In the genomic region with DNA sequence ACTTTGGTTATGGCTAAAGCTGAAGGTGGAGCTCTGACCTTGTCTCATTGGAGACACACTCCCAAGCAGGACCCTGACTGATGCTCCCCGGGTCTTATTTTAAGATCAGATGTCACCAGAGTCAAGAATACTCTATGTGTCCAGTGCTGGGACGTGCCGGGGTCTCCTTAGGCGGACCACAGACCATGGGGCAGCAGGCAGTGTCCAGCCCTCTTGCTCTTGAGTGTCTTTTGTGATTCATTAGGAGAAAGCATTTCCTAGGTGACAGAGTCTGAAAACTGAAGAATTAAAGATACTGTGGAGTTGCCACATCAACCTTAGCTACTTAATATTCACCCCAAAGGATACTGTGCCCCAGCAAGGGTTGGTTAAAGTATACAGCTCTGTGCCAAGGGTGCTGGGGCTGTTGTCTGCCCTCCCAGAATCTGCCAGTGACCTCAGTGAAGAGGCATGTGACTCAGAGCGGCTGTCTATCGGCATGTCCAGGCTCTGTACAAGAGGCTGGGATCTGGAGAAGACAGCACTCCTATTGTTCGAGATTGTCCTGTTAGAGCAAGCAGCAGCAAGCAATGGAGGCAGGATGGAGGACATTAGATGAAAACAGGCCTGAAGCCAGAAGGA, we compare ENCODE assay signal across 21 mouse cellular contexts. TPM values are rescaled to one million over a fixed set of nuclear protein-coding genes. Genes with fewer than 3 reads are reported as not detected.
DNase-seq lines count a peak whose midpoint lies in the region; ATAC-seq and TF ChIP-seq lines count a peak whose summit lies in the region.
"Had no signal": no experiment of that assay in that cellular context is flagged by ENCODE, and none has a peak within 500 bp of the region (broad histone marks: within the 10 kb centered on the region; RNA-seq: fewer than 3 reads in every experiment).

No protein-coding gene starts in this region.

- no peaks in the 10 kb centered on the region for H3K9me3 ChIP-seq in forebrain, postnatal 0 days (ENCODE audit: low read length)
- no peaks in the 10 kb centered on the region for H3K9me3 ChIP-seq in forebrain, embryonic 13.5 days (replicated peaks)
- no peaks in the 10 kb centered on the region for H3K9me3 ChIP-seq in hindbrain, embryonic 15.5 days
- no peaks in the 10 kb centered on the region for H3K9me3 ChIP-seq in hindbrain, embryonic 11.5 days (ENCODE audit: control insufficient read depth, low read length)
- H3K9me3 ChIP-seq: embryonic facial prominence, embryonic 10.5 days; lung, embryonic 15.5 days had no signal

- DNase-seq in forebrain, postnatal 0 days = no peak
- DNase-seq in hindbrain, embryonic 11.5 days (ENCODE audit: low spot score) = no peak
- DNase-seq in 3134 (ENCODE audit: extremely low read depth, insufficient read length, low spot score) = peak; percentile 48
- peak; percentile 31 for DNase-seq in brain, adult 2 months (ENCODE audit: low read depth, low spot score)
- DNase-seq in left cerebral cortex, adult 18-20 months (ENCODE audit: low spot score in 2 of 2) = no peak
- DNase-seq in spleen, postnatal 4 days (ENCODE audit: low spot score in 2 of 2) = no peak
- DNase-seq: adrenal gland, postnatal 14 days; B cell, adult 2 months; cerebellum, postnatal 25 days; gastrocnemius, postnatal 14 days; kidney, adult 2 months; kidney, postnatal 36 days; left cerebral cortex, postnatal 4 days; right cerebral cortex, postnatal 14 days had no signal

- no peak for TF ChIP-seq CTCF in forebrain, postnatal 0 days (IDR thresholded peaks at IDR 0.05; ENCODE audit: low read depth)

- H3K36me3 ChIP-seq in forebrain, postnatal 0 days (ENCODE audit: insufficient read depth) = no peaks in the 10 kb centered on the region
- no peaks in the 10 kb centered on the region for H3K36me3 ChIP-seq in forebrain, embryonic 13.5 days (ENCODE audit: poor library complexity, severe bottlenecking)
- no peaks in the 10 kb centered on the region for H3K36me3 ChIP-seq in hindbrain, embryonic 15.5 days
- H3K36me3 ChIP-seq in hindbrain, embryonic 11.5 days (ENCODE audit: control insufficient read depth, insufficient read depth, low read length) = no peaks in the 10 kb centered on the region
- H3K36me3 ChIP-seq: embryonic facial prominence, embryonic 10.5 days; lung, embryonic 15.5 days had no signal

- H3K4me1 ChIP-seq in forebrain, postnatal 0 days (ENCODE audit: insufficient read depth) = no peaks in the 10 kb centered on the region
- H3K4me1 ChIP-seq in forebrain, embryonic 13.5 days = no peaks in the 10 kb centered on the region
- H3K4me1 ChIP-seq in hindbrain, embryonic 15.5 days (replicated peaks) = no peaks in the 10 kb centered on the region
- no peaks in the 10 kb centered on the region for H3K4me1 ChIP-seq in hindbrain, embryonic 11.5 days (replicated peaks; ENCODE audit: control insufficient read depth, insufficient read depth, low read length)
- H3K4me1 ChIP-seq: lung, embryonic 15.5 days had no signal

- H3K4me3 ChIP-seq in forebrain, postnatal 0 days (ENCODE audit: low read depth, low read length) = no peak overlapping the region
- no peak overlapping the region for H3K4me3 ChIP-seq in forebrain, embryonic 13.5 days
- H3K4me3 ChIP-seq in hindbrain, embryonic 15.5 days = no peak overlapping the region
- H3K4me3 ChIP-seq in hindbrain, embryonic 11.5 days (ENCODE audit: low read depth, low read length) = no peak overlapping the region
- H3K4me3 ChIP-seq: embryonic facial prominence, embryonic 10.5 days; erythroblast, embryonic 14.5 days; lung, embryonic 15.5 days had no signal

- H3K27ac ChIP-seq in forebrain, postnatal 0 days (ENCODE audit: low read depth, low read length) = no peak overlapping the region
- H3K27ac ChIP-seq in forebrain, embryonic 13.5 days = no peak overlapping the region
- no peak overlapping the region for H3K27ac ChIP-seq in hindbrain, embryonic 15.5 days (replicated peaks)
- no peak overlapping the region for H3K27ac ChIP-seq in hindbrain, embryonic 11.5 days (ENCODE audit: low read depth, low read length)
- H3K27ac ChIP-seq: embryonic facial prominence, embryonic 10.5 days; lung, embryonic 15.5 days had no signal

- H3K9ac ChIP-seq in forebrain, postnatal 0 days = no peak overlapping the region
- no peak overlapping the region for H3K9ac ChIP-seq in forebrain, embryonic 13.5 days
- H3K9ac ChIP-seq in hindbrain, embryonic 15.5 days = no peak overlapping the region
- no peak overlapping the region for H3K9ac ChIP-seq in hindbrain, embryonic 11.5 days (ENCODE audit: low read depth, low read length)
- H3K9ac ChIP-seq: lung, embryonic 15.5 days had no signal

- ATAC-seq in forebrain, postnatal 0 days = 0 out of 2 replicates have a peak, but pooled peaks have one; percentile 32
- no peak for ATAC-seq in forebrain, embryonic 13.5 days
- peak; percentile 72; the same call in 1 of the 2 replicates for ATAC-seq in hindbrain, embryonic 15.5 days (ENCODE audit: low FRiP score, low read depth)
- no peak for ATAC-seq in hindbrain, embryonic 11.5 days (ENCODE audit: low FRiP score)
- ATAC-seq: forebrain, embryonic 16.5 days had no signal

- H3K27me3 ChIP-seq in forebrain, postnatal 0 days (ENCODE audit: insufficient read depth, low read length) = no peaks in the 10 kb centered on the region
- H3K27me3 ChIP-seq in forebrain, embryonic 13.5 days = no peaks in the 10 kb centered on the region
- no peaks in the 10 kb centered on the region for H3K27me3 ChIP-seq in hindbrain, embryonic 15.5 days
- H3K27me3 ChIP-seq in hindbrain, embryonic 11.5 days (ENCODE audit: control insufficient read depth, insufficient read depth, low read length) = no peaks in the 10 kb centered on the region
- H3K27me3 ChIP-seq: lung, embryonic 15.5 days had no signal

- 77% methylated on average over 7 of the region's 7 CpGs for WGBS in forebrain, postnatal 0 days
- 83% methylated on average over 7 of the region's 7 CpGs for WGBS in forebrain, embryonic 13.5 days
- WGBS in hindbrain, embryonic 15.5 days = 74% methylated on average over 7 of the region's 7 CpGs
- 80% methylated on average over 7 of the region's 7 CpGs for WGBS in hindbrain, embryonic 11.5 days

- no peak overlapping the region for H3K4me2 ChIP-seq in forebrain, postnatal 0 days (ENCODE audit: low read depth)
- H3K4me2 ChIP-seq in forebrain, embryonic 13.5 days = no peak overlapping the region
- H3K4me2 ChIP-seq in hindbrain, embryonic 15.5 days = no peak overlapping the region
- H3K4me2 ChIP-seq in hindbrain, embryonic 11.5 days (replicated peaks; ENCODE audit: low read depth, low read length) = no peak overlapping the region
- H3K4me2 ChIP-seq: liver, embryonic 11.5 days; lung, embryonic 15.5 days had no signal

RNA-seq across cellular contexts. Expression of a gene that starts 25.9 kb away (rescaled TPM):
- total RNA-seq in forebrain, postnatal 0 days (2014; rRNA removed) = 2.3 and 5.3 TPM in 2 replicates
- 0.59 and 1.1 TPM in 2 replicates for polyA plus RNA-seq in forebrain, postnatal 0 days (2015; fragmentation: Nextera tagmentation; extraction: Ambion mirVana)
- 0.10 and 0.39 TPM in 2 replicates for polyA plus RNA-seq in forebrain, embryonic 13.5 days (2015; fragmentation: Nextera tagmentation; extraction: Ambion mirVana)
- polyA plus RNA-seq in hindbrain, embryonic 15.5 days (2015; fragmentation: Nextera tagmentation; extraction: Ambion mirVana) = 0.31 and 0.37 TPM in 2 replicates
- polyA plus RNA-seq in hindbrain, embryonic 11.5 days (2014; fragmentation: Nextera tagmentation; extraction: Ambion mirVana) = 0.76 and 2.1 TPM in 2 replicates
- total RNA-seq in left cerebral cortex, adult 18-20 months (2021) = 1 to 10 TPM; 1.7 to 2.2 TPM
- polyA plus RNA-seq: erythroblast, embryonic 14.5 days had no signal

Comparison
In these comparisons a context has a peak if more than half of its experiments do, and no peak if none do; other contexts are left out.
1. ATAC-seq: peak in forebrain, postnatal 0 days (single experiment) and hindbrain, embryonic 15.5 days (single experiment); none in forebrain, embryonic 13.5 days (single experiment) and hindbrain, embryonic 11.5 days (single experiment).
2. DNase-seq: peak in 3134 (single experiment) and brain, adult 2 months (single experiment); none in forebrain, postnatal 0 days (single experiment), hindbrain, embryonic 11.5 days (single experiment), left cerebral cortex, adult 18-20 months (0 of 2) and spleen, postnatal 4 days (0 of 2).